Mouse (Mus musculus) ovary, adult 18-20 months (tissue): ENCODE measurements at regions not wholly inside any gene's neighbourhood (a gene's known extent, or its start where the extent isn't known, plus 50 kb on each side); places are given as distances from the start of the nearest gene placed in this dataset.

ENCODE experiments used
- DNase-seq: peaks from one replicate; pipeline ENCODE4 v3.0.0; 2022; ENCODE audit warnings: low spot score, mixed read lengths

DNA sequence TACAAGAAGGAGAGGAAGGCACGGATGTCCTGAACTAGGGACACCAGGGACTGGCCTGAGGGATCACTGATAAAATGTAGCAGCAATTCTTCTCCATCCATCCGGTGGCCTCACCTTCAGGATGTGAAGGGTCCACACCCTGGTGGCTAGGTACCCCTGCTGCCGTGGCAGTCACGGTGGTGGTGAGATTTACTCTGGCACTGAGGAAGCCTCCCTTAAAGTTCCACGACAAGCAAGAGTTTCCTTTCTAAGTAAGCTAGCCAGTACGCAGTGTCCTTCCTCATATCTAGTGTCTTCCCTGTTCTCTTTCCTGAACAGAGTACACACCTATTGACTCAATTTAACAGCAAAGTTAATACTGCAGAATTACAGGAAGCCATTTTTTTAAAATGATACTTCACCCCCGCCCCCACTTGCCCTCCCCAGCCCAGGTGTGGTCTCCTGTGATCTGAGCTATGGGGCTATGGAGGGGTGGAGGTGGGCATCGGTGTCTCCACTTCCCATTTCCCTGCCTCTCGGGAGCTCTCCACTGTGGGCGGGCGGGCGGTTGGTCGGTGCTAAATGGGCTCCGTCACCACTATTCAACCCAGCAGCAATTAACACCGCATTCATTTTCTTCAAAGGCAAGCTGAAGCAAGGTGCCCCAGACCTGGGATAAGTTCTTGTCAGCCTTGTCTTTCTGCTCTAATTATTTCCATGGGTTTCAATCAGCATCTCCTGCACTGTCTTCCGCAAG, 201.2 kb upstream of the Klf14 start:
- DNase-seq: no peak

- DNase-seq: no peak
Measured at GRCm38 (mm10) chr6:31161445-31162340, 202.8 kb upstream of the Klf14 start.

- DNase-seq: no peak
Measured at GRCm38 (mm10) chr6:31165011-31165410, 206.1 kb upstream of the Klf14 start.

- no peak for DNase-seq
Measured at GRCm38 (mm10) chr6:31166347-31166746, 207.5 kb upstream of the Klf14 start.

GRCm38 (mm10) chr6:31167732-31168131, 208.9 kb upstream of the Klf14 start:
- no peak for DNase-seq

DNA sequence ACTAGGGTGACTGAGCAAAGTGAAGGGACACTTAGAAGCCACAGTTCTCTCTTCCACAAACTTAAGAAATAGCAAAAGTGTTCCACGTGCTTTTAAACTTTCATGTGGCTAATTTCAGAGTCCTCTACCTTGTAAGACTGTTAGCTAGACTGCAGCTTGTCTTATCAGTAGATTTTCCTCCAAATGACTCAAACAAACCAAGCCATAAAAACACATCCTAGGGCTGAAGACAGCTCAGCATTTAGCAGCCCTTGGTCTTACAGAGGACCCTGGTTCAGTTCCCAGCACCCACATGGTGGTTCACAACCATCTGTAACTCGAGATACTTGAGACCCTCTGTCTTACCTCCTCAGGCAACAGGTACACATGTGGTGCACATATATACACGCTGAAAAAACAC, 209.9 kb upstream of the Klf14 start:
- no peak for DNase-seq

GRCm38 (mm10) chr6:31169343-31169742, 210.5 kb upstream of the Klf14 start:
- no peak for DNase-seq

DNA sequence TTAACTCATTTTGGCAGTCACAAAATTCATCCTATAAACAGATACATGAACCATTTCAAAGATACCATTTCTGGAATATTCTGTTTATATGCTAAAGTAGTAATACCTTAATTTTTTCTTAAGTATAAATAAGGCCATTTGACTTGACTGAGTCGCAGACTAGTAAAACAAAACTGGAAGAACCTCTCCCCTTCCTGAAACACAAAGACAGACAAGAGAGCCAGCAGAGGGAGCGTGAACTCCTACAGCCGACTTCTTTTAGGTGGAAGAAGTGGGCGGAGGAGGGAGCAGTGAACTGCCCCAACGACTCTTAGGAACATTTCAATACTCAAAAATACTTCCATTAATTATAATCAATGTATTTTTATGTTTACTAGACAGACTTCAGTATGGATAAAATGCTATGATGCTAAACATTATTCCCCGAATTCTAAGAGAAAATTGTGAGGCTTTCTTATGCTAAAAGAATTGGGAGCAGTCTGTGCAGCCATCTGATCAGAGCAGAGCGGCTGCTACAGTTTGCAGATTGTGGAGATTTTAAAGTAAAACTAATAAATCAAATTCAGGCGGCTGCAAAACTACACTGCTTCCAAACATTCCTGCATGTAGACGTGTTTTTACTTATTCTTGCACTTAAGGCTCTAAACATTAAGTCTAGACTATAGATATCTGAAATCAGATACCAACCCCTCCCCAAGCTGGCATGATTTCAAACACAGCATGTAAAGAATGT, 211.2 kb upstream of the Klf14 start:
- DNase-seq: no peak

DNA sequence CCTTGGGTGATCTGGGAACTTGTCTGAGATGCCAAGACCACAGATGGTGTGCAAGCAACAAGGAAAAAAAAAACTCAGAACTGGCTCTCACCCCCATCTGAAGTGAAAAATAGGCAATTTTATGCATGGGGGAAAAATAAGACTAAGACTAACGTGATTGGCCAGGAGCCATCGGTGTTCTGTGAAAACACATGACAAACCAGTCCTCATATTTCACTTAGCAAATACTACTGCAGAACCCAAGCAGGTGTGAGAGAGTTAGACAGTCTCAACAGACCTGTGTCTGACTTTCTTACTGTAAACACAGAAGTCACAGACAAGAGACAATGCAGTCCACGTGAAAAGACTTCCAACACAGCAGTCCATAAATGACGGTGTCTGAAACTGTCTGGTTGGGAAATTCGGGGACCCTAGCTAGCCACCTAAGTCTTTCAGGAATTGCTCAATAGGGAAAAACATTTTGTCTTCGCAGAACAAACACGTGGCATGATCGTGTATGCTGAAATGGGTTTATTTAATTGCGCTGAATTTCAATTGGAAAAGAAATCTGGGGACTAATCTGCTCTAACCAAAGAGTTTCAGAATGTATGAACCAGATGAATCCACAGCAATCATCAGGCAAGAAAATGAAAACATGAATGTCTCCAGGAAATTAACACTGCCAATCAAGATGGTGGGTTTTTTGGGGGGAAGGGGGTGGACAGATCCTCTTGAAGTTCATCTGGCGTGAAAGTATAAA, 213.1 kb upstream of the Klf14 start:
- no peak for DNase-seq

GRCm38 (mm10) chr6:31175769-31176168, 216.9 kb upstream of the Klf14 start:
- DNase-seq: no peak

GRCm38 (mm10) chr6:31176368-31176767, 217.5 kb upstream of the Klf14 start:
- no peak for DNase-seq

DNA sequence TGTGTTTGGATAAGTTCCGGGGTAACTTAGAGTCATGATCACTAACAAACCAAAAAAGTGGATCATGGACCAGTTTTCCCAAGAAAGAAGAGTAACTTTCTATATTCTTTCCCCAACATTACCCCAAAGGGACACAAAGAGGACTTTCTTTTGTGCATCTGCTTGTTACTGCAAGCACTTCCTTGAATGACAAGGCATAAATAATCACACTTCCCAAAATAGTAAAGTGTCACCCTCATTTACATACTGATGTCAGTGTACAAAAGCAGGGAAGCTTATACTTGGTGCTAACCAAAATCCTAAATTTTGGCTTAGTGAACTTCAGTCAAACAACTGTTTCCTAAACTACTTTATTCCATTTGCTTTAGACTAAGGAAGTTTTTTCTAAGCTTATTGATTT, 218.0 kb upstream of the Klf14 start:
- DNase-seq: no peak

DNA sequence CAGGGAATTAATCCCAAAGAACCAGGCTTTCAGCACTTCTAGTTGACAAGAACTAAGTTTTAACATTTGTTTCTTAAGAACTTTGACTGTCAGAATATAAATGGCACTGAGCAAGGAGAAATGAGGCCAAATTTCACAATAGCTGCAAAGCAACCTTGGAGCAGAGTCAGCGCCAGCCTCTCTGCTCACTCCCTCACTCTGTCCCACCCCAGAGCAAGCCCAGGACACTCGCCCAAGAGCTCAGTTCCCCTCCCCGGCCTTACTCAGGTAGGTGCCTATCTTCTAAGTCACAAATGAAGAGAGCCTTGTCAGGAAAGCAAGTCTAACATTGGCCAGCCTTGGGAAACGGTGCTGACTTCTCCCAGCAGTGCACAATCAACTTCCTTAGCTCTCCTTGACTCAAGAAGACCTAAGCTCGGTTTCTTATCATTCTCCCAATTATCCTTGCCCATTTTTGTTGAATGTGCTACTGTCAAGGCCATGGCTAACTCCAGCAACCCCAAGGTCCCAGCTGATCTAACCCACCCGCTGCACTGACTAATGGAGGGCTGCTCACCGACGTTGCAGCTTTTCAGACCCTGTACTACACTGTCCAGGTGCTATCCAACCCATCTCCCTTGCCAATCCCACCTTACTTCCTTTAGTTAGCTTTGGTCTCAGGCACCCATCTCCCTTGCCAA, 219.5 kb upstream of the Klf14 start:
- peak; percentile 37 for DNase-seq

- no peak for DNase-seq
Measured at GRCm38 (mm10) chr6:31182284-31182683, 216.3 kb upstream of the Mkln1 start.

DNA sequence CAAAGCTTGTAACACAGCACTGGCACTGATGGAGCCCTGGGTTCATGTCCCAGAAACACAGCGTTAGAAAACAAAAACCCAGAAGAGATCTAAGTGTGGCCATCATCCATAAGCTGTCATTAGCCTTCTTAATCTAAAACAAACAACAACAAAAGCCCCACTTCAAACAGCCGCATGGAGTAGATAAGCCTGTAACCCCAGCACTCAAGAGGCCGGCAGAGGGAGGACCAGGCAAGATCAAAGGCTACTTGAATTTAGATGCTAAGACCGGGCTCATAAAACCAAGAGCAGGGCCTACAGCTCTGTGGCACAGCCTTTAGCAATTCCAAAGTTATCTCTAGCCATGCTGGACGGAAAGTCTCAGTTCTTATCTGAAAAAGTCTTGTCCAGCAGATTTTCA, 215.4 kb upstream of the Mkln1 start:
- DNase-seq: no peak

DNA sequence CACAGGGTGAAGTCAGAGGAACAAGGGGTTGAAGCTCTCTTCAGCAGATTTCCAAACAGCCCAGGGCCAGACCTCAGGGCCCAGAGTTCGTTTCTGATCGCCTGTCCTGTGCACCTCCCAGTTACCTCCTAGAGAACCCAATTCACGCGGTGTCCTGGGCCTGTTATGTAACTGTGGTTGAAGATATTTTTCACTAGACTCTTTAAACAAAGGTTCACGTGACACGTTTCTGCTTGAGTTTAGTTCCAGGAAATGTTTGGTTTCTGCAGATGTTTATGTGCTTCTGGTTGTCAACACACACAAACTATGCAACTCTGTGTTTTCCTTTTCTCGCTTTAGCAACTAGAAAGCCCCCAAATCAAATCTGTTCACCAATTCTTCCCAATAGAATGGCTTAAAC, 214.0 kb upstream of the Mkln1 start:
- DNase-seq: no peak

- no peak for DNase-seq
Measured at GRCm38 (mm10) chr6:31185151-31185550, 213.4 kb upstream of the Mkln1 start.

DNA sequence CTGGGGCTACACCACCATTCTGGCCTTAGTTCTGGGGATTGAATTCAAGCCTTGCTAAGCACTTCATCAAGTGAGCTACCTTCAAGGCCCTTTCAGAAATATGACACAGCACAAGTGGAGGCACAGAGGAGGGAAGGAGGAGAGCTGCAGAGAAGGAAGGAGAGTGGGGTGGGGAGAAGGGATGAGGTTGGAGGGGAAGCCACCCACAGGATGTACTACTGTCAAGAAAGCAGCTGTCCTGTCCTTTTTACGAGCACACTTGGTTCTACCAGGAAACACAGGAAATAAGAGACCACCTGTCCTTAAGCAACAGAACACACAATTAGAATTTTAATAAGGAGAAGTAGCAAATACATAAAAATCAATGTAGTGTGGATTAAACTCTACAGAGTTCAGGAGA, 210.5 kb upstream of the Mkln1 start:
- DNase-seq: no peak

- DNase-seq: no peak
Measured at GRCm38 (mm10) chr6:31189060-31189459, 209.5 kb upstream of the Mkln1 start.

GRCm38 (mm10) chr6:31190070-31190469, 208.5 kb upstream of the Mkln1 start:
- no peak for DNase-seq

DNA sequence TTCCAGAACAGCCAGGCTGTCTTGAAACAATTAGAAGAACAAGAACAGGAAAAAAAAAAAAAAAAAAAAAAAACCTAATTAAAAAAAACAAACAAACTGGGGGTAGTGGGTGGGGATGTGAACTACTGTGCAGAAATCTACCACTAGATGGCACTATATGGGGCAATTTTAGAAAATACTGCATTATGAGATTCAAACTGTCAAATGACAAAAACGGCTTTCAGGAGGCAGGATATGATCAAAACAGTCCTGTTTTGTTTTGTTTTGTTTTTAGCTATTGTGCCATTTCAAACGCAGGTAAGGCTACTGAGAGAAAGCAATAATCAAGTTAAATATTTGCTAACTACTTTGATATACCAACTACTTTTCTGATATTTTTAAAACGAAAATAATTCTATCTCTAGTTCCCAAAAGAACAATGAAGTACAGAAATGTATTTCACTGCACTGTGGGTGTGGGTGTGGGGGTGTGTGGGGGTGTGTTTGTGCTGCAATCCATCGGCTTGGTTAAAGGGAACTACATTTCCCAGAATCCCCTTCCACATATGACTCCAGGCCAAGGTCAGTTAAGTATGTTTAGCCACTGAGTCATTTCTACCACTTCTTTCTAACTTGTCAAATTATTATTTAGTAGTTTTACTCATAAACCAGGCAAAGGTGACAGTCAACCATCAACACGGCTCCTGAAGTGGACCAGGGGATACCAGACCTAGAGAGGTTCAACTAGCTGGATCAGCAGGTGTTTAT, 207.7 kb upstream of the Mkln1 start:
- no peak for DNase-seq
